Mouse (Mus musculus) liver, embryonic 14 days (tissue): ENCODE measurements around the gene Gm17334. TPM values are rescaled to one million over a fixed set of nuclear protein-coding genes. Genes with fewer than 3 reads are reported as not detected.

Experiments used
- polyA plus RNA-seq: library from polyadenylated mRNA; depleted of rRNA; stranded (reverse); fragments of >200 nt; gene quantifications from 2 replicates; pipeline ENCODE4 v1.2.3, GENCODE M21; 2012; rRNA removed

The Gm17334 gene
- polyA plus RNA-seq, result 0.05 TPM in 1 of 2 replicates, not detected in the other

DNA sequence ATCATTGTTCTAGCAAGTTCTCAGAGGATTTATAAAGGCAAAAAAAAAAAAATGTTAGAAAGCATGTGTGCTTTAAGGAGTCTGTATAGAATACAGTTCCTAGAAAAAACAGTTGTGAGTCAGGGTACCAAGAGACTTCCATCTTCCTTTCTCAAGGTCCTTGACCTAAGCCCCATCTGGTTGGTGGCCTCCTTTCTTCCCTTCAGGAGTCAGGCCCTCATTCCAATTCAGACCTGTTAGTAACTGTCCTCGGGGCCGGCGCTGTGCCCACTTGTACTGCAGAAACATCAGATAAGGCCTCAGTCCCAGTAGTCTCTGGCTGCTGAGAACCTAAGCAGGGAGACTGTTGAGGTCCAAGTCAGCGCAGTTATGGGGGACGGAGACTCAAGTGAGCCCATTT is at the start of gene Gm17334:
Gene Gm17334, minus strand, starts transcription at position 101 of the 400 bp plus-strand sequence.

DNA sequence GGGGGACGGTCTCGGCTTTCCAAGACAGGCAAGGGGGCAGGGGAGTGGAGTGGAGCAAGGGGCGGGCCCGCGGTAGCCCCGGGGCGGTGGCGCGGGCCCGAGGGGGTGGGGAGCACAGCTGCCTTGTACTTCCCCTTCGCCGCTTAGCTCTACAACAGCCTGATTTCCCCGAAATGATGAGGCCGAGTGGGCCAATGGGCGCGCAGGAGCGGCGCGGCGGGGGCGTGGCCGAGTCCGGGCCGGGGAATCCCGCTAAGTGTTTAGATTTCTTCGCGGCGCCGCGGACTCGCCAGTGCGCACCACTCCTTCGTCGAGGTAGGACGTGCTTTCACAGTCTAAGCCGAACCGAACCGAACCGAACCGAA is 3.2 kb downstream of the Gm17334 start, which contains the start of gene Irf1:
Gene Irf1, plus strand, starts transcription at position 255 of the 365 bp plus-strand sequence.

Other genes starting within 250 kb of the Gm17334 start
- 3.4 and 3.6 TPM in 2 replicates for gene Kif3a, start 205.8 kb downstream of the Gm17334 start, polyA plus RNA-seq
- 0.09 and 0.29 TPM in 2 replicates for gene Il4, start 154.5 kb downstream of the Gm17334 start, polyA plus RNA-seq
- gene Il13, start 138.5 kb downstream of the Gm17334 start, polyA plus RNA-seq, result 0.02 TPM in 1 of 2 replicates, not detected in the other
- gene Rad50, start 65.9 kb downstream of the Gm17334 start, polyA plus RNA-seq, result 5.2 and 6.0 TPM in 2 replicates
- 0.02 TPM in 1 of 2 replicates, not detected in the other for gene Il5, start 52.4 kb downstream of the Gm17334 start, polyA plus RNA-seq
- gene Irf1, start 3.2 kb downstream of the Gm17334 start, polyA plus RNA-seq, result 8.5 and 9.3 TPM in 2 replicates
- 0.10 TPM in 1 of 2 replicates, not detected in the other for gene Gm12216, start 86.1 kb upstream of the Gm17334 start, polyA plus RNA-seq
- gene Slc22a5, start 118.5 kb upstream of the Gm17334 start, polyA plus RNA-seq, result 1.6 and 2.0 TPM in 2 replicates
- gene Slc22a21, start 207.1 kb upstream of the Gm17334 start, polyA plus RNA-seq, result 2.1 and 3.0 TPM in 2 replicates